Mouse (Mus musculus) G1E-ER4 (cell line): Measurements from ENCODE around the gene Mid2. TPM values are rescaled to one million over a fixed set of nuclear protein-coding genes. Genes with fewer than 3 reads are reported as not detected.

Source experiments
- GATA1 ChIP-seq: IDR thresholded peaks from one replicate; pipeline ENCODE4 v1.8.0; 2012; ENCODE audit warnings: low read length, inconsistent platforms
- polyA plus RNA-seq: library from polyadenylated mRNA; stranded (reverse); fragments of >175 nt; gene quantifications from 2 replicates; pipeline ENCODE4 v1.2.3, GENCODE M21; 2012

The Mid2 gene
- polyA plus RNA-seq, result not detected in 2 replicates

DNA sequence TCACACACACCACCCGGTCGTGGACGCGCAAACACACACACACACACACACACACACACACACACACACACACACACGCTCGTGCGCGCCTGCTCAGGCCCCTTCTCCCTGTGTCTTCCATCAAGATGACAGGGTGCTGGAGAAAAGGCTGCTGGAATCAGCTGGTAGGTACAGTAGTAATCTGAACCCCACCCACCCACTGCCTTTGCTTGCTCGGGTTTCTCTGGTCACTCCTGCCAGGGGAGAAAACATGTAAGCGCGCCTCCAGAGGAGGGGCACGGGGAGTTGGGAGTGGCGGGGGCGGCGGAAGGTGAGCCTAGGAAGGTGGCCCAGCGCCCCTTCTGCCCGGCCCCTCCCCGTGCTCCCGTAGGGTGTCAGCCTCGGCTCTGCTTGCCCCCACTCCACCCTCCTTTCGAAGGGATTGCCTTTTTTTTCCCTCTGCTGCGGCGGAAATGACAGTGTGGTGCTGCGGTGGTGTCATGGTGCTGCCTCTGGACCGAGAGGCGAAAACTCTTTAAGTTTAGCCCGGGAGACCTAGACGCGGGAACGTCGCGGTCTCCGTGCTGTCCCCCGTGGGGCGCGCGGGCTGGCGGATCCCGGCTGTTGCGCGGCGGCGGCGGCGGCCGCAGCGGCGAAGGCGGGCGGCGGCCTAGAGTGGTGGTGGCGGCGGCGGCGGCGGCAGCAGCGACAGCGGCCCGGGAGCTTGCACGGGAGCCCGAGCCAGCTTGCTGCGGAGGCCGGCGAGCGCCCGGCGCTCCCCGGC, at the start of gene Mid2:
Gene Mid2 (plus strand): TSS at position 121 of the 763 bp plus-strand sequence.
- no peak for TF ChIP-seq GATA1

DNA sequence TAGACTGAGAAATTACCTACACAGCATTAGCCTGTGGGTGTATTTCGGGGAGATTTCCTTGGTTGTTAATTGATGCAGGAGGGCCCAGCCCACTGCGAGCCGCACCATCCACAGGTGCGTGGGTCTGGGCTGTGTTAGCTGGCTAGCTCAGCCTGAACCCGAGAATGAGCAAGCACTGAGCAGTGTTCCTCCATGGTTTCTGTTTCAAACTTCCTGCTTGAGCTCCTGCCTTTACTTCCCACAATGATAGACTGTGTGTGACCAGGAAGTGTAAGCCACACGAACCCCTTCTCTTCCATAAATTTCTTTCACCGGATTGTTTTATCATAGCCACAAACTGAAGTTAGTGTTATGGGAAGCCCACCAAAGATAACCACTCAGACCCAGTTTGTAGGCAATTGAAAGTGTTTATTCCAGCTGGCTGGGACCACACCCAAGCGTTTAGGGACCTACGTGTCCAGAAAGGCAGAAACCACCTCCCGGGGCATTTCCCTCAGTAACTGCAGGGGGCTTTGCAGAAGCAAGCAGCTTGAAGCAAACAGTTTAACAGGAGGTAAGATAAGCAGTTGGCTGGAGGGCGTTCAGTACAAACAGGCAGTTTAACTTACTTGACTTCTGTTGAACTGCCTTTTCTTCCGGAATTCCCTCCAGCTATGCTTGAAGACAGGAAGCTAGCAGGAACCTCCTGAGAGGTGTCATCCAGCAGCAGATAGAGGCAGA, 39.4 kb upstream of the Mid2 start:
- TF ChIP-seq GATA1, result no peak

- TF ChIP-seq GATA1, result no peak
Observed at GRCm38 (mm10) chrX:140638028-140638427, 26.4 kb upstream of the Mid2 start.

DNA sequence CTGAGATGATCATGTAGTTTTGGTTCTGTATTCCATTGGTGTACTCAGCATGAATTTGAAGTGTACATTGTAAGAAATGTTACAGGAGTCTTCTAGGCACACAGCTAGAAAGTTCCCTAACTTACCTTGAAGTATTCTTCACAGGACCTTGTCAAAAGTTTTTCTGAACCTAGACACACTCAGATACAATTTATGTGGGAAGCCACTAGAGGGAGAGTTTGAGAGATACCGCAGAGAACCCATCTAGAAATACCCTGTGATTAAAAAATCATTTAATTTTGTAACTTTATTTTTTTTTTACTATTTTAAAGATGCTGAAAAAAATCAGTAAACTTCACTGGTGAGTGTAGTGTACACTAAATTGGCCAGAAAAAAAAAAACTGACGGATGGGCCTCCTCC, 24.8 kb upstream of the Mid2 start:
- no peak for TF ChIP-seq GATA1

- TF ChIP-seq GATA1, result no peak
Observed at GRCm38 (mm10) chrX:140660731-140661130, 3.7 kb upstream of the Mid2 start.

DNA sequence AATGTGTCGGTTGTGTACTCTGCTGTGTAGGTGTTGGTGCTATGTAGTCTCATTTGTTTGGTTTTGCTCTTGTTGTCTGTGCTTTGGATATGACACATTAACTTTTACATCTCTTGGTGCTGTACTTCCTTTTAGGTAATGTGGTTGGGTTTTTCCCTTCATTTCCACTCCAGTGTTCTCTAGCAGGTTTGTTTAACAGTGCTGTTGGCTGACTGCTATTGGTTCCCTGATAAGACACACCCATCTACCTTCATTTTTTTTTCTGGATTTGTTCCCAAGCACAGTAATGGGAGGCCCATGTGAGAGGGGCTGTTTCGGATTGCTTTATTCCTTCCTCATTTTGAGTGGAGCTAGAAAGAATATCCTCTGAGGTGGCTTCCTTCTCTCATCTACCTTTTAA, 883 bp upstream of the Mid2 start:
- TF ChIP-seq GATA1, result no peak

GRCm38 (mm10) chrX:140665242-140665810, 927 bp downstream of the Mid2 start:
- no peak for TF ChIP-seq GATA1

DNA sequence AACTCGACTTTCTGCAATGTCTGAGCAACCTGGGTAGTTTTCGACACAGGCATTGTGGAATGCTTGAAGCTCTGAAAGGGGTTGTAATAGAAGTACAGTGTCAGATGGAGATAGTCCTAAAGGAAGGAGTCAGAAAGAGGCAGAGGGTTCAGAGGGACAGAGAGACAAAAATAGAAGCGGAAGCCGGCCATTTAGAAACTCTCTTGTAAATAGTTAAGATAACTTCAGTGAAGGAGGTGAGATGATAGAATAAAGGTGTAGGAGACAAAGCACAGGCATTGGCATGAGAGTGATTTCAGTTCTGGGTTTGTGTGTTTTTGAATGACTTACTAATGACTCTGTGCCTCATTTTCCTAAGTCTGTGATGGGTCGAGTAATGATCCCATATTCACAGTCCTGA, 11.0 kb downstream of the Mid2 start:
- no peak for TF ChIP-seq GATA1

GRCm38 (mm10) chrX:140688335-140688734, 23.9 kb downstream of the Mid2 start:
- no peak for TF ChIP-seq GATA1

DNA sequence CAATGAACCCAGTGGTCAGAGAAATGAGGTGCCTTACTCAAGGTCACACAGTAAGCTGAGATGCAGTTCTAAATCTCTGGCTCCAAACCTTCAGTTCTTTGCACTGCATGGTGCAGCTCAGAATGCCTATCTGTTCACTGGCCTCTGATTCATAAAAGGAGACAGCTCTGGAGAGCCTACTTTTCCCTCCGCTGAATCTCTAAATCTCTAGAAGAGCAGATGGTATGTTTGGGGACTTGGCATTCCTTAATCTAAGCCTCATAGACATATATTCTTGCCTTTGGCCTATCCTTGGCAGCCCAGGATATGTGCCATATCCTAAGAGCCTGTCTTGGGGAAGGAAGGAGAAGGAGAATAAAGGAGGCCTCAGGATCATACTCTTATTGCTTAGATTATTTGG, 38.8 kb downstream of the Mid2 start:
- TF ChIP-seq GATA1, result no peak

DNA sequence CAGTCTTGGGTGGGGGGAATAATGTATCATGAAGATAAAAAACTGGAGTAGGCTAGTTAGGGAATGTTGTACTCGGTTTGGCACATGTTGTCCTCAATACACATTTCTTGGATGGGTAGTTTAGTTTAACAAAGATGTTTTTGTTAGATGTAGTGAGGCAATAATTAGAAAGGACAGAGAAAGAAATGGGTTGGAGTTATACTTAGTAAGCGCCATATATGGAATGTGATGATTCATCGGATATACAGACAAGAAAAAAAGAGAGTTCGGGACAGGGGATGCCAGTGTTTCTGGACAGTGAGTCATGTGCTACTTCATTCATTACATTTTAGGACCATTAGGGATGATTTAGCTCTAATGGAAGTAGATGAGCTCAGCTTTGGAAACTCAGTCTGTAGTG, 41.7 kb downstream of the Mid2 start:
- no peak for TF ChIP-seq GATA1

- no peak for TF ChIP-seq GATA1
Observed at GRCm38 (mm10) chrX:140722400-140722799, 58.0 kb downstream of the Mid2 start.

GRCm38 (mm10) chrX:140738986-140739385, 74.6 kb downstream of the Mid2 start:
- TF ChIP-seq GATA1, result no peak

DNA sequence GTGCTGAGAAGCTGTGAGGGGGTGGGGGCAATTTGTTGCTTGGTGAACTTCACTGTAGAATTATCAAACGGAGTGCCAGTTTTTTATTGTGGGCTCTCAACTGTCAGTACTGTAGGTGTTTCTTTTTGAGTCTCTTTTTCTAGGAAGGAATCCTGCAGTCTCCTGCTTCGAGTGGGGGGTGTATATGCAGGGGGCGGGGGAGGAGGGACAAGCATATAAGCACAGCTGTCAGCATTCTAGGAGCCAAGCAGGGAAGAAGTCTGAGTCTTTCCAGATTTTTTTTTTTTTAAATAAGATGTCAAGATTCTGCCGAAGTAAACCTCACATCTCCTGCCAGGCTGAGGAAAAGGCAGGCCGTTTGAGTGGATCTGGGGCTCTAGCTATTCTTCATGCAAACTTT, 78.8 kb downstream of the Mid2 start:
- no peak for TF ChIP-seq GATA1

- TF ChIP-seq GATA1, result no peak
Observed at GRCm38 (mm10) chrX:140769794-140770193, 105.4 kb downstream of the Mid2 start.

DNA sequence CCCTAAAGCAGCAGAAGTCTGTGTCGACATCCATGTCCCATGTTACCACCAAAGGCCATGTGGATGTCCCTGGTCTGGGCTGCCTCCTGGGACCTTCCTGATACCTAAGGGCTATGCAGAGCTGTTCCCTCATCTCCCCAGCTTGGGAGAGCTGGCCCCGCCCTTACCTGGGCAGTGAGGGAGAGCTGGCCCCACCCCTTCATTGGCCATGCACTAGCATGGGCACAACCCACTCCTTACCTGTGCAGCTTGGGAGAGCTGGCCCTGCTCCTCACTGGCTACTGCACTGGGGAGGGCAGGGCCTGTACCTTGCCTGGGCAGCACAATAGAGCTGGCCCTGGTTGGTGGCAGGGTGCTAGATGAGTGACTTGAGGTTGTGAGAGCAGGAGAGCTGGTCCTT, 140.9 kb downstream of the Mid2 start:
- TF ChIP-seq GATA1, result no peak

- TF ChIP-seq GATA1, result no peak
Observed at GRCm38 (mm10) chrX:140813312-140814006, 149.1 kb downstream of the Mid2 start, which contains the start of gene Tex13b. Tex13b (minus strand) TSS chrX:140813433.

Other genes starting within 250 kb of the Mid2 start
- gene Prps1, start 208.0 kb upstream of the Mid2 start, polyA plus RNA-seq, result 3.2 and 7.0 TPM in 2 replicates
- 29.9 and 30.0 TPM in 2 replicates for gene Tsc22d3, start 63.9 kb upstream of the Mid2 start, polyA plus RNA-seq
- gene Tex13b, start 148.8 kb downstream of the Mid2 start, polyA plus RNA-seq, result not detected in 2 replicates
- not detected in 2 replicates for gene Vsig1, start 243.0 kb downstream of the Mid2 start, polyA plus RNA-seq